Mouse (Mus musculus): ENCODE results near the gene Abhd11. TPM values are rescaled to one million over a fixed set of nuclear protein-coding genes. Genes with fewer than 3 reads are reported as not detected.
A peak's percentile ranks its signal among the peaks of the same experiment; 100 is the strongest.

Gene Abhd11
- polyA plus RNA-seq, 1 experiment from 2014 or later = 43.1 TPM

DNA sequence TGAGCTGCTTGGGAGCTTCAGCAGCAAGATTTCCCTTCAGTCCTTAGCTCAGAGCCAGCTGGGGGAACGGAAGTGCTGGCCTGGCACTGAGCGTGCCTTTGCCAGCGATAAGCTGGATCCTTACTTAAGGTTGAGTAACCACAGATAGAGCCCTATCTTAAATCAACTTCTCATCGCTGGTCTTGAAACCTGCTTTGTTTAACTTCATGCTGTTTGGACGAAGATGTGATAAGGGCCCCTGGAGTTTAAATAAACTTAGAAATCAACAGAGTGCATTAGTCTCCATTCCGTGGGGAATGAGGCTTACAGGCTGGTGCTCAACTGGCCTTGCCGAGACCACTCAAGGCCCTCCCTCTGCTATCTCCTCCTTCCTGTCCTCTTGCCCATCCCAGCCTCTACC is 34.7 kb upstream of the Abhd11 start:
- no peak overlapping the region for H3K9ac ChIP-seq
- WGBS = 75% methylated on average over 7 of the region's 7 CpGs
- H3K4me1 ChIP-seq = no peaks in the 10 kb centered on the region
- no peak overlapping the region for H3K4me2 ChIP-seq
- no peak for ATAC-seq (ENCODE audit: low FRiP score)
- no peaks in the 10 kb centered on the region for H3K9me3 ChIP-seq
- peaks cover 6% of the 10 kb centered on the region; the same call in 1 of the 2 replicates for H3K27me3 ChIP-seq
- H3K36me3 ChIP-seq (replicated peaks) = no peaks in the 10 kb centered on the region
- no peak overlapping the region for H3K27ac ChIP-seq
- no peak overlapping the region for H3K4me3 ChIP-seq (replicated peaks)

GRCm38 (mm10) chr5:134974921-134975320 is 34.0 kb upstream of the Abhd11 start:
- Histone ChIP-seq H3K27me3 (peaks cover 6% of the 10 kb centered on the region; the same call in 1 of the 2 replicates), H3K4me2 (no peak overlapping the region), H3K4me1 (no peaks in the 10 kb centered on the region), H3K9me3 (no peaks in the 10 kb centered on the region), H3K36me3 (replicated peaks) (no peaks in the 10 kb centered on the region), H3K4me3 (replicated peaks) (no peak overlapping the region), H3K27ac (no peak overlapping the region), H3K9ac (no peak overlapping the region)
- ATAC-seq (ENCODE audit: low FRiP score) = no peak
- 58% methylated on average over 2 of the region's 2 CpGs for WGBS

DNA sequence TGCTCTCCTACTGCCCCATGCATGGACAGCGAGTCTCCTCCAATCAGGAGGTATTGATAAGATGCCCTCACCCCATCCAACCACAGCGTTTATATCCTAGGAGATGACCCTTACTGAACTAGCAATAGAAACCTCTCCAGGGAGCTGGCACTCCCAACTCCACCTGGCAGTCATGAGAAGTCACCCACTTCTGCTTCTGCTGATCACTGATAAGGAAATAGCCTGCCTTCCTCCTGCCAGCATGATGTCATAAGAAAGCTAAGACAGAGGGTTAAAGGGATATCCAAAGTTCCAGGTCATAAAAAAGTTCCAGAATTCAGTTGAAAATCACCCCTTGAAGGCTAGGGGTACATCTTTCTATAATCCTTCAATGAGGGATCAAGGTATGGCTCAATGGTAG is 32.8 kb upstream of the Abhd11 start:
- Histone ChIP-seq H3K27ac (no peak overlapping the region), H3K4me2 (no peak overlapping the region), H3K4me1 (no peaks in the 10 kb centered on the region), H3K36me3 (replicated peaks) (no peaks in the 10 kb centered on the region), H3K27me3 (peaks cover 3% of the 10 kb centered on the region; the same call in 1 of the 2 replicates), H3K4me3 (replicated peaks) (no peak overlapping the region), H3K9ac (no peak overlapping the region), H3K9me3 (no peaks in the 10 kb centered on the region)
- 87% methylated on average over 2 of the region's 2 CpGs for WGBS
- no peak for ATAC-seq (ENCODE audit: low FRiP score)

- Histone ChIP-seq H3K4me3 (replicated peaks) (no peak overlapping the region), H3K4me2 (no peak overlapping the region), H3K36me3 (replicated peaks) (no peaks in the 10 kb centered on the region), H3K9ac (no peak overlapping the region), H3K9me3 (no peaks in the 10 kb centered on the region), H3K27ac (no peak overlapping the region), H3K27me3 (peaks cover 3% of the 10 kb centered on the region; the same call in 1 of the 2 replicates), H3K4me1 (no peaks in the 10 kb centered on the region)
- ATAC-seq (ENCODE audit: low FRiP score) = no peak
- WGBS = 85% methylated on average over 14 of the region's 14 CpGs
Observed at GRCm38 (mm10) chr5:134976577-134977250, 32.2 kb upstream of the Abhd11 start.

DNA sequence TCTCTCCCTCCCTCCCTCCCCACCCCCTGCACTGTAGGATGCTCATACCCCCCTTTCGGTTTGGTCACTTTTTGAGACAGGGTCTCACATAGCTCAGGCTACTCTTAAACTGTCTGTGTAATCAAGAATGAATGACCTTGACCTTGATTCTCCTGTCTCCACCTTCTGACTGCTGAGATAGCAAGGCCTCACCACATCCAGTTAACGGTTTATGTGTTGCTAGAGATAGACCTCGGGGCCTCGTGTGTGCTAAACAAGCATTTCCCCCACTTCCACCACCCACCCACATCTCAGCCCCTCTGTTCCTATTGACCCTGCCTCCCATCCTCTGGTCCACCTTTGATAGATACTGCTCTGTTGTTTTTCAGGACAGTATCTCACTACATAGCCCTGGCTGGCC is 31.1 kb upstream of the Abhd11 start:
- Histone ChIP-seq H3K4me1 (no peaks in the 10 kb centered on the region), H3K9me3 (no peaks in the 10 kb centered on the region), H3K4me3 (replicated peaks) (no peak overlapping the region), H3K36me3 (replicated peaks) (no peaks in the 10 kb centered on the region), H3K27ac (no peak overlapping the region), H3K27me3 (peaks cover 3% of the 10 kb centered on the region; the same call in 1 of the 2 replicates), H3K4me2 (no peak overlapping the region), H3K9ac (no peak overlapping the region)
- no peak for ATAC-seq (ENCODE audit: low FRiP score)
- 86% methylated on average over 4 of the region's 4 CpGs for WGBS

DNA sequence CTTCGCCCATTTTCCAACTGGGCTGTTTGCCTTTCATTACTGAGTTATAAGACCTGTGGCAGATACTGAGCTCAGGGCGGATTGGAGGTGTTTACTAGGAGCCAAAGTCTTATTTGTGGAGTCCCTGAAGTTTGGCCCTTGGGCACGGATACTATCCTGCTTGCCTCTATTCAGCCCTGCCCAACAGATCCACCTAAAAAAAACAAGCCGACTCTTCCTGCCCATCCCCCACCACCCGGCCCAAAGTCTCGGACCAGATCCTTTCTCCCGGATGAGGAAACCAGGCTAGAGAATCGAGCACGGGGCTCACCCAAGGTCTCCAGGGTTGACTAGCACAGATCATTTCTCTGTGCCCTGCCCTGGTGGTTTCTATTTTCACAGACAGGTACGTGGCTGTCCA is 27.8 kb upstream of the Abhd11 start:
- no peaks in the 10 kb centered on the region for H3K36me3 ChIP-seq (replicated peaks)
- H3K27ac ChIP-seq = no peak overlapping the region
- H3K27me3 ChIP-seq = peaks cover 25% of the 10 kb centered on the region
- H3K9ac ChIP-seq = no peak overlapping the region
- H3K4me1 ChIP-seq = peaks cover 18% of the 10 kb centered on the region
- H3K4me3 ChIP-seq (replicated peaks) = no peak overlapping the region
- no peaks in the 10 kb centered on the region for H3K9me3 ChIP-seq
- no peak for ATAC-seq (ENCODE audit: low FRiP score)
- 71% methylated on average over 10 of the region's 10 CpGs for WGBS
- no peak overlapping the region for H3K4me2 ChIP-seq

DNA sequence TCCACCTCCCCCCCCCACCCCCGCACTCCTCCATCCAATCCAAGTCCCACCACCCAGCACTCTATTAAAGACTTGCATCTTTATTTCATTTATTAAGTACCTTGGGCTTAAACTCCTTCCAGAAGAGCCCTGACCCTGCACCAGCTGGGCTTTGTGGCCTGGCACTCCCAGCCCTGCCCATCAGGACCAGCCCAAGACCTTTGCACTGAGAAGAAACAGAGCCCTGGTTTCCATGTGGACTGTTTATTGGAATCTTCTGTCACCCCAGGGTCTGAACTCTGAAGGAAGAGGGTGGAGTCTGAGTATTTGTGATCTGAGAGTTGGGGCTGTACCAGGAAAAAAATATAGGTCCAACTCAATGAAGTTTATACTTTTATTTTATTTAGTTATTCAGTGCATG is 25.8 kb upstream of the Abhd11 start:
- no peak overlapping the region for H3K4me3 ChIP-seq (replicated peaks)
- H3K27ac ChIP-seq = no peak overlapping the region
- no peak overlapping the region for H3K9ac ChIP-seq
- ATAC-seq (ENCODE audit: low FRiP score) = no peak
- peaks cover 45% of the 10 kb centered on the region for H3K27me3 ChIP-seq
- no peaks in the 10 kb centered on the region for H3K9me3 ChIP-seq
- H3K4me1 ChIP-seq = peaks cover 33% of the 10 kb centered on the region
- no peaks in the 10 kb centered on the region for H3K36me3 ChIP-seq (replicated peaks)
- 100% methylated on average over 1 of the region's 1 CpGs for WGBS
- no peak overlapping the region for H3K4me2 ChIP-seq

DNA sequence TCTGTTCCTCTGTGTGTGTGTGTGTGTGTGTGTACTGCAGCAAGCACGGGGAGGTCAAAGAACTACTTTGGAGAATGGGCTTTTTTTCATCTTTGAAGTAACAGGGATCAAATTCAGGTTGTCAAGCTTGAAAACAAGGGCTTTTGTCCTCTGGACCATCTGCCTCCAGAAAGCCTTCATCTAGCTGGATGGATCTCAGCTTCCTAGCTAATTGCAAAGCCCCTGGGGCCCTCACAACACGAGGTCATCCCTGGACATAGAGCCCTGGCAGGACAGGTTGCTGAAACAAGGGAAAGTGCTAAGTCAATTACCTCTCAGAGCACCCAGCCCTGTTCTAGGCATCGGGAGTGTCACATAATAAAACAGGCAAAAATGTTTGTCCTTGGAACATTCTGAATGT is 25.2 kb upstream of the Abhd11 start:
- Histone ChIP-seq H3K36me3 (replicated peaks) (no peaks in the 10 kb centered on the region), H3K27ac (no peak overlapping the region), H3K9ac (no peak overlapping the region), H3K27me3 (peaks cover 48% of the 10 kb centered on the region), H3K4me2 (no peak overlapping the region), H3K4me3 (replicated peaks) (no peak overlapping the region), H3K4me1 (peaks cover 33% of the 10 kb centered on the region), H3K9me3 (no peaks in the 10 kb centered on the region)
- WGBS = 5% methylated on average over 3 of the region's 3 CpGs
- no peak for ATAC-seq (ENCODE audit: low FRiP score)

- H3K4me3 ChIP-seq (replicated peaks) = peak within 1 kb of the TSS; percentile 25
- 2% methylated on average over 25 of the region's 25 CpGs for WGBS
- ATAC-seq (ENCODE audit: low FRiP score) = 0 out of 2 replicates have a peak, but pooled peaks have one; percentile 33
- H3K4me1 ChIP-seq = peaks cover 33% of the 10 kb centered on the region
- H3K9me3 ChIP-seq = no peaks in the 10 kb centered on the region
- H3K36me3 ChIP-seq (replicated peaks) = no peaks in the 10 kb centered on the region
- H3K27ac ChIP-seq = 0 out of 2 replicates have a peak within 1 kb of the TSS, but pooled peaks have one; percentile 1
- H3K9ac ChIP-seq = 0 out of 2 replicates have a peak within 1 kb of the TSS, but pooled peaks have one; percentile 4
- H3K27me3 ChIP-seq = peaks cover 65% of the 10 kb centered on the region
- peak within 1 kb of the TSS; percentile 44 for H3K4me2 ChIP-seq
Observed at GRCm38 (mm10) chr5:134985633-134986297, 23.2 kb upstream of the Abhd11 start, which contains the start of gene Cldn3. Cldn3 (plus strand) TSS chr5:134986214.

DNA sequence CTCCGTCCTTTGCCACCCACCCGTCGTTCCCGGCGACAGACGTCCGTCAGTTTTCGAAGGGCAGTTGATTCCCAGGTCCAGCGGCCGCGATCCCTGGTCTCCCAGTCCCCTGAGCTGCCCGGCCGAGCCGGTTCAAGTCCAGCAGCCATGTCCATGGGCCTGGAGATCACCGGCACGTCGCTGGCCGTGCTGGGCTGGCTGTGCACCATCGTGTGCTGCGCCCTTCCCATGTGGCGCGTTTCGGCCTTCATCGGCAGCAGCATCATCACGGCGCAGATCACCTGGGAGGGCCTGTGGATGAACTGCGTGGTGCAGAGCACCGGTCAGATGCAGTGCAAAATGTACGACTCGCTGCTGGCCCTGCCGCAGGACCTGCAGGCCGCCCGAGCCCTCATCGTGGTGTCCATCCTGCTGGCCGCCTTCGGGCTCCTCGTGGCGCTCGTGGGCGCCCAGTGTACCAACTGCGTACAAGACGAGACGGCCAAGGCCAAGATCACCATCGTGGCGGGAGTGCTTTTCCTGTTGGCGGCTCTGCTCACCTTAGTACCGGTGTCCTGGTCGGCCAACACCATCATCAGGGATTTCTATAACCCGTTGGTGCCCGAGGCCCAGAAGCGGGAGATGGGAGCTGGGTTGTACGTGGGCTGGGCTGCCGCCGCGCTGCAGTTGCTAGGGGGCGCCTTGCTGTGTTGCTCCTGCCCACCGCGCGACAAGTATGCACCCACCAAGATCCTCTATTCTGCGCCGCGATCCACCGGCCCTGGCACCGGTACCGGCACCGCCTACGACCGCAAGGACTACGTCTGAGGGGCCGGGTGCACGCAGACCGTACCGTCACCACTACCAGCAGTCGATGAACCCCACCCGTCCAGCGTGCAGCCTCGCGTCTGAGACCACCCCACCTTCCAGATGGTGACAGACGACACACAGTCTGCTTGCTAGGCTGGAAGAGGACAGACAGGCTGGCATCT is 22.4 kb upstream of the Abhd11 start:
- WGBS = 2% methylated on average over 79 of the region's 79 CpGs
- peaks cover 65% of the 10 kb centered on the region for H3K27me3 ChIP-seq
- peak overlapping the region; percentile 44 for H3K4me2 ChIP-seq
- no peaks in the 10 kb centered on the region for H3K9me3 ChIP-seq
- H3K4me3 ChIP-seq (replicated peaks) = peak overlapping the region; percentile 25
- H3K9ac ChIP-seq = 0 out of 2 replicates have a peak overlapping the region, but pooled peaks have one; percentile 4
- peaks cover 33% of the 10 kb centered on the region for H3K4me1 ChIP-seq
- no peak for ATAC-seq (ENCODE audit: low FRiP score)
- H3K36me3 ChIP-seq (replicated peaks) = no peaks in the 10 kb centered on the region
- H3K27ac ChIP-seq = 0 out of 2 replicates have a peak overlapping the region, but pooled peaks have one; percentile 1

- peaks cover 26% of the 10 kb centered on the region for H3K4me1 ChIP-seq
- no peak for ATAC-seq (ENCODE audit: low FRiP score)
- H3K9ac ChIP-seq = no peak overlapping the region
- no peak overlapping the region for H3K4me3 ChIP-seq (replicated peaks)
- WGBS = 81% methylated on average over 11 of the region's 11 CpGs
- no peak overlapping the region for H3K27ac ChIP-seq
- H3K9me3 ChIP-seq = no peaks in the 10 kb centered on the region
- H3K36me3 ChIP-seq (replicated peaks) = no peaks in the 10 kb centered on the region
- peaks cover 62% of the 10 kb centered on the region for H3K27me3 ChIP-seq
- no peak overlapping the region for H3K4me2 ChIP-seq
Observed at GRCm38 (mm10) chr5:134989166-134989565, 19.8 kb upstream of the Abhd11 start.

- Histone ChIP-seq H3K27me3 (peaks cover 57% of the 10 kb centered on the region), H3K27ac (no peak overlapping the region), H3K9ac (no peak overlapping the region), H3K4me3 (replicated peaks) (no peak overlapping the region), H3K4me1 (peaks cover 24% of the 10 kb centered on the region), H3K36me3 (replicated peaks) (no peaks in the 10 kb centered on the region), H3K4me2 (no peak overlapping the region), H3K9me3 (no peaks in the 10 kb centered on the region)
- WGBS = 74% methylated on average over 6 of the region's 6 CpGs
- ATAC-seq (ENCODE audit: low FRiP score) = no peak
Observed at GRCm38 (mm10) chr5:134989741-134990140, 19.2 kb upstream of the Abhd11 start.
